Mouse (Mus musculus) CH12.LX (cell line): ENCODE results near the gene Gpr146.

Experiments
- CTCF ChIP-seq, 2 experiments: IDR thresholded peaks in 1 of 2; conservative IDR thresholded peaks in 1 of 2; 2 replicates each; pipeline ENCODE4 v1.5.1; 2011 to 2012; ENCODE audit warnings: low read depth in 2 of 2, low read length in 2 of 2, improper control_type of control experiment in 1 of 2, inconsistent platforms in 1 of 2, mild to moderate bottlenecking in 1 of 2, moderate library complexity in 1 of 2
- E2F4 ChIP-seq: IDR thresholded peaks from 2 replicates; pipeline ENCODE4 v1.6.1; 2011; ENCODE audit warnings: low read depth, low read length, improper control_type of control experiment; ENCODE audit not compliant: insufficient replicate concordance
- EP300 ChIP-seq: IDR thresholded peaks from 2 replicates; pipeline ENCODE4 v1.6.1; 2011; ENCODE audit warnings: low read length, improper control_type of control experiment
- JUND ChIP-seq: conservative IDR thresholded peaks from 2 replicates; pipeline ENCODE4 v1.6.1; 2011; ENCODE audit warnings: low read depth, low read length, improper control_type of control experiment

DNA sequence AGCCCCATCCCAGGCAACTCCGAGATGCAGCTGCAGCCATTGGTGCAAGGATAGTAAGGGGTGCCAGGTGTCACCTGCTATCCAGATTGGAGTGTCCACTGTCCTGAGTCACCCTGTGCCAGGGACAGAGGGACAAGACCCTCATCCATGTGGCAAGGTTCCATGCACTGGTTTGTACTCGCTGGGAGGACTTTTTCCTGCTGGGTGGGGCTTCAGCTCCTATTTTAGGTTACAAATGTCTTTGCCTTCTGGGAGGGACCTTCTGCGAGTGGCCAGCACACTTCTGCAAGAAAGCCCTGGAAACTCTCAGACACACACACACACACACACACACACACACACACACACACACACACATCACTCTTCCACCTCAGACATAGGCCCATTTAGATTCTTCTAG, 28.5 kb downstream of the Gpr146 start:
- no peak for TF ChIP-seq CTCF (conservative IDR thresholded peaks at IDR 0.05 in 1 of 2, IDR thresholded peaks at IDR 0.05 in 1 of 2; ENCODE audit: low read depth in 2 of 2, low read length in 2 of 2)
- no peak for TF ChIP-seq E2F4
- no peak for TF ChIP-seq EP300
- TF ChIP-seq JUND: no peak
